Mouse (Mus musculus) liver, embryonic 16.5 days (tissue): ENCODE data around the gene Osgep. TPM values are rescaled to one million over a fixed set of nuclear protein-coding genes. Genes with fewer than 3 reads are reported as not detected.
A peak's percentile ranks its signal among the peaks of the same experiment; 100 is the strongest.

Source experiments
- ATAC-seq: fragments of 200-750 bp; cut with Nextera tagmentation; 2 replicates; pipeline ENCODE4 v1.8.0; 2017; ENCODE audit warnings: low read depth, mild to moderate bottlenecking, moderate number of reproducible peaks, moderate library complexity
- H3K27ac ChIP-seq: fragments of 300-500 bp; sonication (generic); 2 replicates; pipeline ENCODE4 v1.5.1; 2014; ENCODE audit warnings: mild to moderate bottlenecking, low read length
- H3K27me3 ChIP-seq: fragments of 300-500 bp; sonication (generic); 2 replicates; pipeline ENCODE4 v1.6.1; 2014; ENCODE audit warnings: low read depth, low read length, mixed read lengths; ENCODE audit not compliant: control insufficient read depth, insufficient read depth
- H3K36me3 ChIP-seq: fragments of 300-500 bp; sonication (generic); 2 replicates; pipeline ENCODE4 v1.6.1; 2014; ENCODE audit warnings: mild to moderate bottlenecking; ENCODE audit not compliant: control insufficient read depth, insufficient read depth
- H3K4me1 ChIP-seq: fragments of 300-500 bp; sonication (generic); 2 replicates; pipeline ENCODE4 v1.6.1; 2014; ENCODE audit warnings: low read depth, low read length, mixed read lengths; ENCODE audit not compliant: control insufficient read depth
- H3K4me2 ChIP-seq: fragments of 300-500 bp; sonication (generic); 2 replicates; pipeline ENCODE4 v1.6.1; 2014; ENCODE audit warnings: low read depth, low read length, mixed read lengths
- H3K4me3 ChIP-seq: fragments of 300-500 bp; sonication (generic); 2 replicates; pipeline ENCODE4 v1.5.1; 2014; ENCODE audit warnings: low read depth, mild to moderate bottlenecking, low read length
- H3K9ac ChIP-seq: fragments of 300-500 bp; sonication (generic); 2 replicates; pipeline ENCODE4 v1.6.1; 2014; ENCODE audit warnings: low read depth, low read length
- H3K9me3 ChIP-seq: fragments of 300-500 bp; sonication (generic); replicated peaks from 2 replicates; pipeline ENCODE4 v1.6.1; 2016; ENCODE audit warnings: low read length; ENCODE audit not compliant: control insufficient read depth
- WGBS: fragments of 180-500 bp; shearing (Covaris S2); extraction: QIAGEN DNeasy Blood & Tissue Kit; methylation state at CpG from one replicate; pipeline ENCODE4 v1.1.7; 2014; ENCODE audit not compliant: insufficient replicate concordance; 5-methylcytosine and 5-hydroxymethylcytosine counted together
- polyA plus RNA-seq: library from polyadenylated mRNA; unstranded; fragments of >200 nt; fragmentation: Nextera tagmentation; extraction: Ambion mirVana; gene quantifications from 2 replicates; pipeline ENCODE4 v1.2.1, GENCODE M21; 2015

Osgep gene
- polyA plus RNA-seq, 1 experiment from 2014 or later = 53.3 TPM

GRCm38 (mm10) chr14:50938119-50938908, 13.6 kb upstream of the Osgep start:
- H3K4me3 ChIP-seq = no peak overlapping the region

GRCm38 (mm10) chr14:50936649-50937048, 12.0 kb upstream of the Osgep start:
- Histone ChIP-seq H3K4me3 (no peak overlapping the region), H3K27me3 (no peaks in the 10 kb centered on the region), H3K9me3 (no peaks in the 10 kb centered on the region), H3K9ac (no peak overlapping the region), H3K27ac (no peak overlapping the region), H3K36me3 (no peaks in the 10 kb centered on the region), H3K4me2 (no peak overlapping the region), H3K4me1 (peaks cover 7% of the 10 kb centered on the region)
- ATAC-seq = no peak
- WGBS = 55% methylated on average over 1 of the region's 1 CpGs

More at GRCm38 (mm10) chr14:50938119-50938908, 13.6 kb upstream of the Osgep start:
- no peaks in the 10 kb centered on the region for H3K36me3 ChIP-seq
- no peak overlapping the region for H3K27ac ChIP-seq
- no peak for ATAC-seq
- H3K4me2 ChIP-seq = no peak overlapping the region
- H3K9me3 ChIP-seq = no peaks in the 10 kb centered on the region
- H3K27me3 ChIP-seq = no peaks in the 10 kb centered on the region
- no peaks in the 10 kb centered on the region for H3K4me1 ChIP-seq
- H3K9ac ChIP-seq = no peak overlapping the region
- WGBS = 66% methylated on average over 3 of the region's 3 CpGs

GRCm38 (mm10) chr14:50931493-50932020, 6.9 kb upstream of the Osgep start:
- Histone ChIP-seq H3K9me3 (no peaks in the 10 kb centered on the region), H3K27ac (peak overlapping the region; percentile 96), H3K27me3 (no peaks in the 10 kb centered on the region), H3K4me1 (peaks cover 23% of the 10 kb centered on the region), H3K4me3 (peak overlapping the region; percentile 95), H3K9ac (peak overlapping the region; percentile 79), H3K4me2 (peak overlapping the region; percentile 88), H3K36me3 (peaks cover 27% of the 10 kb centered on the region)
- ATAC-seq = no peak
- WGBS = 9% methylated on average over 12 of the region's 12 CpGs

- peak within 1 kb of the TSS; percentile 96 for H3K27ac ChIP-seq
- peaks cover 32% of the 10 kb centered on the region for H3K36me3 ChIP-seq
- H3K4me3 ChIP-seq = peak within 1 kb of the TSS; percentile 95
- peak within 1 kb of the TSS; percentile 97 for H3K9ac ChIP-seq
- under 1% methylated on average over 67 of the region's 68 CpGs for WGBS
- no peaks in the 10 kb centered on the region for H3K27me3 ChIP-seq
- peak within 1 kb of the TSS; percentile 88 for H3K4me2 ChIP-seq
- ATAC-seq = peak; percentile 97
- H3K9me3 ChIP-seq = no peaks in the 10 kb centered on the region
- peaks cover 25% of the 10 kb centered on the region for H3K4me1 ChIP-seq
Observed at GRCm38 (mm10) chr14:50930754-50931492, 6.2 kb upstream of the Osgep start, which contains the start of the genes Pip4p1 and Pnp. TSS of gene Pip4p1 (minus strand) at chr14:50930856. TSS of gene Pnp (plus strand) at chr14:50931082.

GRCm38 (mm10) chr14:50930377-50930753, 5.7 kb upstream of the Osgep start:
- peaks cover 30% of the 10 kb centered on the region for H3K4me1 ChIP-seq
- H3K27ac ChIP-seq = peak overlapping the region; percentile 96

GRCm38 (mm10) chr14:50929951-50930350, 5.3 kb upstream of the Osgep start:
- H3K27me3 ChIP-seq = no peaks in the 10 kb centered on the region
- peak overlapping the region; percentile 85 for H3K4me2 ChIP-seq
- no peaks in the 10 kb centered on the region for H3K9me3 ChIP-seq
- no peak for ATAC-seq
- peaks cover 32% of the 10 kb centered on the region for H3K36me3 ChIP-seq
- peak overlapping the region; percentile 96 for H3K27ac ChIP-seq
- 9% methylated on average over 10 of the region's 10 CpGs for WGBS
- H3K4me3 ChIP-seq = peak overlapping the region; percentile 95
- peak overlapping the region; percentile 97 for H3K9ac ChIP-seq
- H3K4me1 ChIP-seq = peaks cover 34% of the 10 kb centered on the region

More at GRCm38 (mm10) chr14:50930377-50930753, 5.7 kb upstream of the Osgep start:
- peaks cover 32% of the 10 kb centered on the region for H3K36me3 ChIP-seq
- peak overlapping the region; percentile 85 for H3K4me2 ChIP-seq
- WGBS = 0% methylated on average over 32 of the region's 38 CpGs
- H3K27me3 ChIP-seq = no peaks in the 10 kb centered on the region
- peak; percentile 61 for ATAC-seq
- peak overlapping the region; percentile 97 for H3K9ac ChIP-seq
- H3K9me3 ChIP-seq = no peaks in the 10 kb centered on the region
- H3K4me3 ChIP-seq = peak overlapping the region; percentile 95

GRCm38 (mm10) chr14:50927366-50927765, 2.7 kb upstream of the Osgep start:
- Histone ChIP-seq H3K9me3 (no peaks in the 10 kb centered on the region), H3K4me1 (peaks cover 41% of the 10 kb centered on the region), H3K36me3 (peaks cover 32% of the 10 kb centered on the region), H3K9ac (no peak overlapping the region), H3K27ac (no peak overlapping the region), H3K4me3 (no peak overlapping the region), H3K27me3 (no peaks in the 10 kb centered on the region), H3K4me2 (no peak overlapping the region)
- no peak for ATAC-seq
- 78% methylated on average over 3 of the region's 3 CpGs for WGBS

DNA sequence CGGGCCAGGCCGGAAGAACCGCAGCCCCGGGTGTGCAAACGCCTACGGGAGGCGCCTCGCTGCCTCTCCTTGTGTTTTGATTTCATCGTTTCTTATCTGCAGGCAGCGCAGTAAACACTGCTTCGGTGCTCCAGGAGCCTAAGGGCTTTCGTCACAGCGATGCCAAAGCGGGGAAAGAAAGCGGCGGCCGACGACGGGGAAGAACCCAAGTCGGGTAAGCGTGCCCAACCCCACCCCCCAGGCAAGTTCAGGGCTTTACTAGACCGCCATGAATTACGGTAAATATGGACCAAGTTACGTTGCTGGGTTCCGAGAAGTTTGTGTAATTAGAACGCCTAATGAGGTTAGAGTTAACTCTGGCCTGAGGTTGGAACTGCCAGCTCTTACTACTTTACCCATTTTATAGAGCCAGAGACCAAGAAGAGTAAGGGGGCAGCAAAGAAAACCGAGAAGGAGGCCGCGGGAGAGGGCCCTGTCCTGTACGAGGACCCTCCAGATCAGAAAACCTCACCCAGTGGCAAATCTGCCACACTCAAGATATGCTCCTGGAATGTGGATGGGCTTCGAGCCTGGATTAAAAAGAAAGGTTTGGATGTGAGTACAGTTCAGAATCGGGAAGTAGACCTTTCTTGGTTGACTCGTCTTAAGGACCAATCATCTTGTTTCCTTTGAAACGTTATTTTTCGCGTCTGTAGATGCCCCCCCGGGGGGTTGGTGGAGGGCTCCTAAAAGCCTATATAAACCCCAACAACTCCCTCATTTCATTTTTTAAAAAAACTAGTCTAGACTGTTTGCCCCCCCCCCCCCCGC, 623 bp upstream of the Osgep start:
- ATAC-seq = peak; percentile 54
- H3K4me1 ChIP-seq = peaks cover 31% of the 10 kb centered on the region
- under 1% methylated on average over 38 of the region's 38 CpGs for whole genome bisulfite sequencing

More for the DNA sequence above, 623 bp upstream of the Osgep start:
- peak overlapping the region; percentile 94 for H3K4me2 ChIP-seq
- H3K27me3 ChIP-seq = no peaks in the 10 kb centered on the region
- H3K36me3 ChIP-seq = peaks cover 32% of the 10 kb centered on the region
- H3K9me3 ChIP-seq = no peaks in the 10 kb centered on the region
- H3K27ac ChIP-seq = peak overlapping the region; percentile 87
- peak overlapping the region; percentile 78 for H3K4me3 ChIP-seq
- peak overlapping the region; percentile 77 for H3K9ac ChIP-seq
